Mouse (Mus musculus) megakaryocyte progenitor cell, adult 5-6 weeks (primary cell): Measurements from ENCODE around the gene Atf7. TPM values are rescaled to one million over a fixed set of nuclear protein-coding genes. Genes with fewer than 3 reads are reported as not detected.
A peak's percentile ranks its signal among the peaks of the same experiment; 100 is the strongest.
"Not testable (repeated sequence)": the region's sequence is repeated elsewhere in the genome, so short reads cannot be mapped to it uniquely, and the experiment has no call there.

ENCODE experiments used
- ATAC-seq: replicated peaks from 2 replicates; pipeline ENCODE4 v1.8.0; 2016; ENCODE audit warnings: mild to moderate bottlenecking, moderate TSS enrichment, inconsistent platforms; ENCODE audit not compliant: poor library complexity
- total RNA-seq, 2 experiments: library from RNA; stranded (forward) in 1 of 2; stranded (reverse) in 1 of 2; fragments of 157-497, 149-512 nt in 1 of 2; fragments of 200-1000 nt in 1 of 2; gene quantifications; 2 replicates each; pipeline versions ENCODE4 v1.2.3 to v1.2.4; 2015 to 2017

Gene Atf7
- total RNA-seq (2015) (149 and 164 TPM in 2 replicates), total RNA-seq (2017) (35.3 and 55.5 TPM in 2 replicates)

DNA sequence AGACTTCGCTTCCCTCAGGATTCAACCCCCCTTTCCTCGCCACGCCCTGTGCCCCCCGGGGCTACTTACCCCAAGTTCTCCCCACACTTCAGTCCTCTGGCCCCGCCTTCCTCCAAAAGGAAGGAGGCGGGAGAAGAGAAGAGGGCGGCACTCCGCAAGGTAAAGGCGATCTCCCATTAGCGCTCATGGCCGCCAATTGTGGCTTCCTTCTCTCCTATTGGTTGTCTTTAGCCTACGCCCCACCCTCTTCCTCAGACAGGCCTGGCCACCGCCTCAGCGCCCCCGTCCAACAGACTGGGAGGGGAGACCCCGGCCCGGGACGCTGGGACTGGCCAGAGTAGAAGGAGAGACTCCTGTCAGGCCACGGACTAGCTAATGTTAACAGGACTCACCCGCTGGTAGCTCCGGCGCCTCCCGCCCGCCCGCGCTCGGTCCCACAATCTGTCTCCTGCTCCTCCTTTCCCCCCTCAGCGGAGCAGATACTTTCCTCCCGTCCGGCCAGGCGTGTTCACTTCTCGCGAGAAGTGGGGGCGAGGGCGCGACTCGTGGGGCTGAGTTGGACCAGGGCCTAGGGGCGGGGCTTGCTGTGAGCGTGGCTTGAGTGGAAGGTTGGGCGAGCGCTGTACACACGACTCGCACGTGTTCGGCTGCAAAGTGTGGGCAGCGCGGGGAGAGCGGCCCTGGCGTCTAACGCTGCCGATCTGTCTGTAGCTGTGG lies at the start of gene Atf7, which contains the start of gene Gm28047:
Atf7 (minus strand) TSS at position 495 of the 717 bp plus-strand sequence.
Gm28047 (minus strand) TSS at position 98 of the 717 bp plus-strand sequence.
- ATAC-seq = peak; percentile 86

DNA sequence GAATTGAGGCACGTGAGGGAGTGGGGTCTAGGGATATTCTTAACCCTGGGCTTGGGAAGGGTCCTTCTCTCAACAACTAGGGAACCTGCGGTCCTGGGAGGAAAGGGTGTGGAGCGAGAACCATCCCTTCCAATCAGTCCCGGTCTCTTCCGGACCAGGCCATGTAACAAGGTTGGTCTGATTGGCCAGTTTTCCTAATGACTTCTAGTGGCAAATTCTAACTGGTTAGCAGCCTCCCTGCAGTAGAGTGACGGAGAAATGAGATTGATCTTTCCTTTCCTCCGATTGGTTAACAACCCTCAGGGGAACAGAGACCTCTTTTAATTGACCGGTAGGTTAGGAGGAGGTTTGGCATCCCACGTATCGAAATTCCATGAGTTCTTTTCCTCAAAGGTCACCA lies 48.3 kb upstream of the Atf7 start:
- no peak for ATAC-seq

DNA sequence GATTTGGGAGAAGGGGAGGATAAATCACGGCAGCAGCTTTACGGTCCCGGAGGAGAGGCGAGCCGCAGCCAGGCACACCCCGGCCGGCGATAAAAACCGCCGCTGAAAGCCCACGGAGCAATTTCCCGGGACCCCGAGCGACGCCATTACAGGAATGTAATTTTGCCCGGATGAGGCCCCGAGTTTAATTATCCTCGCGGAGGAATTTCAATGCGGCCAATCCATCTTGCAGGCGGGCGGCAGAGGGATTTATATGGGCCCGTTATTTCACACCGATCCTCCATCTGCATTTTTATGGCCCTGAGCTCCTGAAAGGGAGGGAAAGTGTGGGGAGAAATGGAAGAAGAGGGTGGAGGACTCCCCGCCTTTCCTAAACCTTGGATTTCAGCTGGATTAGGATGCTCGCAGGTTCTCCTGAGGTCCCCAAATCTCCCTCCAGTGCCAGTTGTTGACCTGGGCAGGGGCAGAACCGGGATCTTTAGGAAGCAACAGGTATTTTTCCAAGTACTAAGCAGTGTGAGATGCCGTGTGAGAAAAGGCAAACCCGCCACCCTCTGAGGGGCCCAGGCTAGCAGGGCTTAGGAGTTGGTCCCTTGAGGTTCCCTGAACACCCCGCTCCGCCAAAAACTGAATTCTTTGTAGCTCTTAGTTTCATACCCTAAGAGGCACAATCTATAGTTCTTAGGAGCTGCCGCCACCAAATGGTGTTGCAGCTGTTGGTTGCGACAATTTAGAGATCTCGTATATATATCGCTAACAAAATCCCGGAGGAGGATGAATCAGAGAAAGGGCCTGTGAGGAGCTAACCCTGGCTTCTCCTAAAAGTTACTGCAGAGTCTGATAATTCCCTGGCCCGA lies 47.2 kb upstream of the Atf7 start, which contains the start of gene Atp5g2:
Atp5g2 (minus strand) TSS at position 138 of the 857 bp plus-strand sequence.
- no peak for ATAC-seq

DNA sequence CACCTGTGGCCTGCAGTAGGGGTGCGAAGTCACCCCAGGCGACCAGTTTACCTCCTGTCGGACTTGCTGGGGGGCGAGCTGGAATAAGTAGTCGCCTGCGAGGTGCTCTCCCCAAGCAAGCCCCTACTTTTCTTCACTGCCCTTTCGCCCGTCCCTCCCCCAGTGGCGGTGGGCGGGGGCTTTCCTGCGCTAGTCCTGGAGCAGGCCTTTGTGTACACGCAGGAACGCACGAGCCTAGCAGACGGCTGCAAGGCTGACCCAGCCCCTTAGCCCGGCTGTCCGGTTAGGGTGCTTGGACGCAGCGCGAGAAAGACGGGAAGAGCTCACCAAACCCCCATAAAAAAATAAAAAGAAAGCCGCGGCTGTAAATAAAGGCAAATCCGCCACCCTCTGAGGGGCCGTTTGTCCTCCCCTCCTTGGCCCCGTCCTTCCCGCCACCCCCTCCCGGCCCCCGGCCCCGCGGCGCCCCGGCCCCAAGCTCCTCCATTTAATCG lies 46.5 kb upstream of the Atf7 start:
- ATAC-seq = peak; percentile 24

DNA sequence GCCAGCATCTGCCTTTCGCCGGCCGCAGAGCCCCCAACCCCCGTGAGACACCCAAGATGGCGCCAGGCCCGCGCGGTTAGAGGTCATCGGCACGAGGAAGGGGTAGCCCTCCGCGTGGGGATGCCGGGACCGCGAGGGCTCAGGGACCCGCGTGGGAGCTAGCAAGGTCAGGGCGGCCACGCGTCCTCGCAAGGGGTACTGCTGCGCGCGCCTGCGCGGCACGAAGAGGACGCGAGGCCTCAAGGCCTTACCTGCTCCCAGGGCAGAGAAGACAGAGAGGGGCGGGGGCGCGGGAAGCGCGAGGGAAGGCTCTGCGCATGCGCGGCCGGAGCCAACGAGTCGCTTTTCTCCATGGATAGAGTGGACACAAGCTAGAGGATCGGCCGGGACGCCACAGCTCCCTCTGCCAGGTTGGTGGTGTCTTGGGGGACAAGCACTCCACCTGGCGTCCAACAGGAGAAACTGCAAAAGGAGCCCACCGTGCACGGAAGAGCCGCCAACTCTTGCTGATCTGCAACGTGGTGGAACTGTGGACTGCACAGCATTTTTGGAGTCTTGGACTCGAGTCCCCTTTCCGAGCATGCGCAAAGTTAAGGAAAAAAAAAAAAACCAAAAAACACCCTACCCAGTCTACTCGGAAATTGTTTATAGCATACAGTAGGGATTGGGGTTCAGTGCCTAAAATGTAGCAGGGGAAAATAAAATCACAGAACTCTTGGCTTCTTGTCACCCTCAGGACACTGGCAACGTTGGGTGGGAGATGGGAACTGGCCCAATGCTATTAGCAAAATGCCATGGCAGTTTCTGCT lies 45.7 kb upstream of the Atf7 start:
- peak; percentile 97 for ATAC-seq

DNA sequence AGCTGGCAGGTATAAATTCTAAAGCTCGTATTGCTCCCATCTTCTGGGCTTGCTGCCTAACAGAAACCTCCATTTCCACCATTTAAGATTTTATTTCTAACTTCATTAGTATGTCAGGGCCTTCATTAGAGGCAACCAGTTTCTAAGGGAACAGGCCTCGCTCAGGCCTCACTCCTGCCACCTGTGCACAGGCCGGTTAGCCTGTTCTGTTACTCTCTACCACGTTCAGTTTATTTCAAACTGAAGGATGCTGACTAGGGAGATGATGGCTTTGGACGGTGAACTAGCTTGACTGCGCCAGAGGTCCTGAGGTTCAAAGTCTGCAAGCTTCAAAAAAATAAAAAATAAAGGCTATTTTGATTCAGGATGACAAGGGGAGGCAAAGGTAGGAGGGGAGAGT lies 45.0 kb upstream of the Atf7 start:
- no peak for ATAC-seq

DNA sequence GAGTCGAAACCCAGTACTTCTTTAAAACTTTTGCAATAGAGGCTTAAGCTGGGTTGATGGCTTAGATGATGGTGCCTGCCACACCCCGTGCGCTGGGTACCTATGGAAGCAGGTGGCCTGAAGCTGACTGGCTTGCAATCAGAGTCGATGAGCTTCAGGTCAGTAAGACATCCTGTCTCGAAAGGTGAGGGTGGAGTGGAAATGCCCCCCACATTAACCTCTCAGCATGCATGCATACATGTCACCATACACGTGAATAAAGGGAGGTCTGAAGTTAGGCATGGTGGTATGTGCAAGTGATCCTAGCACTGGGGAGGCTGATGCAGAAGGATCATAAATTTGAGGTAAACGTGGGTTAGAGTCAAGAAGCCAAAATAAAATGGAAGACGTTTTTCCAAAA lies 44.3 kb upstream of the Atf7 start:
- no peak for ATAC-seq

DNA sequence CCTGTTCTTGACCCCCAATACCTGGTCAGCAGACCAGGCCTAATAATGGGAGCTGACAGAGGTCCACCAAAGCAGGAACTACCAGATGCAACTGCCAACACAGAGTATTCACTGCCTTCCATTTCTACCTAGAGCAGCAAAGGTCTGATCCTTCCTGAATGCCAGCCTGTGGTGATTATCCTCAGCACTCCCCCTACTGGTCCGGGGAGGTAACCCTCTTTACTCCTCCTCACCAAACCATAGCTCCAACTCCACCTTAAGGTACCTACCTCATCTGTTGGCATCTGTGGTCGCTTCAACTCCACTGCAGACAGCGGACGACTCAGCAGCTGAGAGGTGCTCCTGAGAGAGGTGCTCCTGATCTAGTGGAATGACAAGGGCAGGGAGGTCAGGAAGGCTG lies 40.2 kb upstream of the Atf7 start:
- peak; percentile 96 for ATAC-seq

DNA sequence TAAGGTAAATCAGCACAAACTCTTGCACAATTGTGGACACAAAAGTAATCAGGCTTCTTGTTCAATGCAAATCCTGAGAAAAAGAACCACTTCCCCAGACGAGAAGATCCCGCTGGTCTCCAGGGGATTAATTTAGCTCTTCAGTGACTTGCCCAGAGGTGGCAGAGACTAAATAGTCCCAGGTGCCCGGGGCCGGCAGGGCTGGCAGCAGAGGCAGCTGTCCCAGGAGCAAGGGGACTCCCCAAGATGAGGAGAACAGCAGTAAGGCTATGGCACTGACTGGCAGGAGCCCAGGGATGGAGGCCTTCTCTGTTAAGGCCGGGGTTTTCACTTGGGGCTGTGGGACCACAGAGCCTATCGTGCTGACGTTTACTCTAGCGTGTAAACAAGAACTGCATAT lies 38.6 kb upstream of the Atf7 start:
- no peak for ATAC-seq

DNA sequence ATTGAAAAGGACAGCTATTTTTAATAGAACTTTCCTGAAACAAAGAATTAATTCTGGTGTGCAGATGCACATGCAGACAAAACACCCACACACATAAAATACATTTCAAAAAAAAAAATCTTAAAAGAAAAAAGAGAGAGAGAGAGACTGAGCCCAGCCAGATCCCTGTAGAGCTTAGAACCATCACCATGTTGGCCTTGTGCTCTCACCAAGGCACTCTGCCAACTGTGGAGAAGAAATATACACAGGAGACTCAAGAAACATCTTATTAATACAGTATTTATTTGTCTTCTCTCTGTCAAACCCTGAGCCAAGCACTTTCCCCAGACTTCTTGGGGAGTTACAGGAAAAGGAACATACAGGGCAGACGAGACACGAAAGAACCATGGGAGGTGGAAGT lies 37.3 kb upstream of the Atf7 start:
- not testable (repeated sequence) for ATAC-seq

DNA sequence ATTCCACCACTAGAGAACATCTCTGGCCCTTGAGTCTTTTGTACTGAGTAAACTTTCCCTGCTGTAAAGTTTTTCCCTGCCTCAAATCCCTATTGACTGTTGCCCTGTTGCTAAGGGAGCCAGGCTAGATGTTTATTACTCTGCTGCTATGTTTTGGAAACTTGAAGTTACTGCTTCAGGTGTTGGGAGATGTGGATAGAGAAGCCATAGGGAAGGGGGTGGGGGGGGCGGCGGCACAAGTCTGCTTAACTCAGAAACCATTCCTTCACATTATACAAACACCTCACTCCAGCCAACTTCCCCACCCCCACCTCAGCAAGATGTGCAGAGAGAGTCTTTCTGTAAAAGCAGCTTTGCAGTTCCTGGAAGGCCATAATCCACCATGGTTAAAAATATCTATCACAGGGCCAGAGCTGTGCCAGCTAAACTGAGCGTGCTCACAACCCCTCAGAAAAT lies 32.7 kb upstream of the Atf7 start:
- no peak for ATAC-seq

DNA sequence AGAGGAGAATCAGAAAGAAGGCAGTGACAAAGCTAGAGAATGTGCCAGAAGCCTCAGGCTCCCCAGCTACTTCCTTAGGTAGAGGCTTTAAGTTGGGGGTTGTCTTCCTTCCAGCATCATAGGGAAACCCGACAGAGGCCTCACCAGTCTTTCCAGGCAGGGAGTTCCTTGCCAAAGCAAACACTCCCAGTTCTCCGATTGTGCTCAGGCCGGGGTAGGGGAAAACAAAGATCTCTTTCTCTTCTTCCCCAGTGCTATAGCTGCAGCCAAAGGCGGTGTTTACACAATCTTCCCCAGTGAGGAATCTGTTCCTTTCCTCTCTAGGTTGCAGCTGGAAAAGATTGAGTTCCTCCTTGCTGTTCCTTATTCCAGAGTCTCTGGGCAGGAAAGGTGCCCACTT lies 31.4 kb upstream of the Atf7 start:
- no peak for ATAC-seq

DNA sequence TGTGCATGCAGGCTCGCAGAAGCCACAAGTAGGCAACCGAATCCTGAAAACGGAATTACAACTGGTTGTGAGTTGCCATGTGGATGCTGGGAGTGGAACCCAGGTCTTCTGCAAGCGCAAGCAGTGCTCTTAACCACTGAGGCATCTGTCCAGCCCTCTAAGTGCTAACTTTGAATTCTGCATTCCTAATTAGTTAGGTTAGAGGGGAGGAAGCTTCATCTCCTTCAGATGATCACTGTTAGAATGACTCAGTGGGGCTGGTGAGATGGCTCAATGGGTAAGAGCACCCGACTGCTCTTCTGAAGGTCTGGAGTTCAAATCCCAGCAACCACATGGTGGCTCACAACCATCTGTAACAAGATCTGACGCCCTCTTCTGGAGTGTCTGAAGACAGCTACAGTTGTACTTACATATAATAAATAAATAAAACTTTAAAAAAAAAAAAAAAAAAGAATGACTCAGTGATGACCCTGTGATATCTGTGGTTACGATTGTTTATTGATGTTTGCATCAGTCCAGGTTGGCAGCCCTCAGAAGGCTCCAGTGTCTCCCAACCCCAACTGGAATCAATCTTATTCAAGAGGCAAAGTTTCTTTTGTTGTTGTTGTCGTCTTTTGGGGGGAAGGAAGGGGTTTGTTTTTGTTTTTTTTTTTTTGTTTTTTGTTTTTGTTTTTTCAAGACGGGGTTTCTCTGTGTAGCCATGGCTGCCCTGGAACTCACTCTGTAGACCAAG lies 26.8 kb upstream of the Atf7 start:
- not testable (repeated sequence) for ATAC-seq

DNA sequence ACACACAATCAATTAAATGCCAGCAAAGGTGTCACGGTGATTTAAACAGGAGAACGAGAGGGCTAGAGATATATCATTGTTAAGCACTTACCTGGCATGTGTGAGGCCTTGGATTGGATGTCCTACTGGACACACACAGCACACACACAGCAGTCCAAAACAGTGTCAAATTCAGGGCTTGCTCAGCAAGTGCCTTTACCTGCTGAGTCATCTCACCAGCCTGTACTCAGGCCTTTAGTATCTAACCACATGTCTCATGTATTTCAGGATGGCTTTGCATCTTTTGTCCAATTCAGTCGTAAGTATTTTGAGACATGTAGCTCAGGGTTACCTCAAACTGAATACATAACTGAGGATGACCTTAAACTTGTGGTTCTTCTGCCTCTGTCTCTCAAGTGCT lies 25.8 kb upstream of the Atf7 start:
- ATAC-seq = no peak

DNA sequence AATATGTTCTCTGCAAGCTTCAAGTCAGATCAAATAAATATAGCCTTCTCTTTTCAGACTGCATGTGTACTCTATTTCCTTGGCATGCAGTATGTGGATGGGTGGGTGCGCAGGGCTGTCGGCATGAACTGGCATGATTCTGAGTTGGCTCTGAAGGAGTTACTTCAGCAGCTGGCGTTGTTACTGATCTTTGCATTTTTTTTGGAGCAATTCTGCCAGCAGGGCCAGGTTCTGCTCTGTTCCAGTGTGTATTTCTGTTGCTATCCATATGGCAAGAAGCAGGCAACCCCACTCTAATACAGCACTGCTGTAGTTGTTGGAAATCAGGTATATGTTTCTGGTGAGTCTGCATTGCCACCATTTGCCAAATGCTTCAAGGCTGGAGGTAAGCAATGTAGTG lies 10.6 kb upstream of the Atf7 start:
- no peak for ATAC-seq

DNA sequence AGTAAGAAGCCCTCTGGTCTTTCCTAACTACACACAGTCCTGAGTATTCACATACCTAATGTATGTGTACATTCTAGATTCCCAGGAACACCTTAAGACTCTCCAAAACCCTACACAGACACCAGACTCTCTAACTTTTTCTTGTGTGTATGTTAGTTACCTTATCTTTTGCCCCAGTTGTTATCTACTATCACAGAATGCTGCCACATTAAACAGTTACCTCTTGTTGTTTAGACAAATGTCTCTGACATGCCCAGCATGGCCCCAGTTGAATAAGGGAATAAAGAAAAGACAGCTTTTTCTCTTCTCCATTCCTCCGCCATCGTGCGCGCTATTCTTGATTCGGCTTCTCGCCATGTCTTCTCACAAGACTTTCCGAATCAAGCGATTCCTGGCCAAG lies 9.4 kb upstream of the Atf7 start:
- ATAC-seq = peak; percentile 37; the same call in 1 of the 2 replicates

DNA sequence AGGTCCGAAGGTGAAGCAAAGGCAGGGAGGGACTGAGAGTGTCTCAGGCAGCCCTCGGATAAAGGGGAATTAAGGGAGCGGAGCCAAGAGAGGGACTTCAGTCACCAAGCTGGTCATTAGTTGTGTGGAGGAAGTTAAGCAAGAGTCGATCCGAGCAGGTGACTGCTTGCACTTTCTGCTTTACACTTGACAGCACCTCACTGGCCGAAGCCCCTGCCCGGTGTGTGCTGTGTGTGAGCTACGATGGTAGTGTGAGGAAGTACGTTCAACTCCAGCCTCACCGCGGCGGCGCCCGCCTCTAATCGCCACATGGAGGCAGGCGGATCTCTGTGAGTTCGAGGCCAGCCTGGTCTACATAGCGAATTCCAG lies 407 bp upstream of the Atf7 start:
- peak; percentile 62 for ATAC-seq

DNA sequence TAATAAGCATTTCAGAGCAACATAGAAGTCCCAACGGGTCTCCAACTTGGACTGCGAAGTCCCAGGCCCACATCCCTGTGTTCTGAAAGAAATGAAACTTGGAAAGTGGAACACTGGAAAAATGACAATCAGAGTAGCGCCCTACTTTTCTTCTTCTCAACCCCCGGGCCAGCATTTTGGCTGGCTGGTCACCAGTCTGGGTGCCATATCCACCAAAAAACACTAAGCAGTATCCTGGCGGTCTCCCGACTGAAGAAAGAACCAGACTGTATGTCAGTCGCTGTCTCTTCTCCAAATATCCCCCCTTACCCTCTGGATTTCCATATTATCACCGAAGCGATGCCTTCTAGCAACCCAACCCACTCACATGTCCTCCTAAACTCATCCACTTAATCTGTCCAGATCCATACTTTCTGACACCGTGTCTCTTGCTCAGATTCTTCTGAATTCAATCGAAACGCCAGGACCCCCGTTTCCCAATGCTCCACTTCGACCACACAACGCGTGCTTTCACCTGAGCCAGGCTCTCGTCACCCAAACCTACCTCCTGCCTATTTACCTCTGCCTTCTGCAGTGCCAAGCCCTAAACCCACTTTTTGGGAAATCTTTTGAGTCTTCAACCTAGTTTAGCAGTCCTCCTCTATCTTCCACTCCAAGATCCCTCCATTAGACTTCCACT lies 834 bp downstream of the Atf7 start:
- ATAC-seq = no peak

DNA sequence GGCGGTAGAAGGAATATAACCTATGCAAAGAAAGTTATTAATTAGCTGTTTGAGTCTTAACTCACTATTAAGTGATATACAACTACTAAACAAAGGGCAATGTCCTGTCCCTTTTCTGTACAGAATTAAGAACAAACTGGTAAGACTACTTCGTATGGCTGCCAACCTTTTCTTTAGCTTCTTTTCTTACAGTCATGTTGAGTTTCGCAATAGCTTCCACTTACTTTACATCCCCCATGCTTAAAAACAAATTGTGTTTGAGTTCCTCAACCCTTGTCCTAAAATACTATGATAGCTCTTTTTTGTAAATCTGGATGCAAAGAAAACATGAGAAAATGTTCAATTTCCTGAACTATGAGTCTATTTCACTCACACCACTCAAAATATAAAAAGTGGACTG lies 2.1 kb downstream of the Atf7 start:
- no peak for ATAC-seq

DNA sequence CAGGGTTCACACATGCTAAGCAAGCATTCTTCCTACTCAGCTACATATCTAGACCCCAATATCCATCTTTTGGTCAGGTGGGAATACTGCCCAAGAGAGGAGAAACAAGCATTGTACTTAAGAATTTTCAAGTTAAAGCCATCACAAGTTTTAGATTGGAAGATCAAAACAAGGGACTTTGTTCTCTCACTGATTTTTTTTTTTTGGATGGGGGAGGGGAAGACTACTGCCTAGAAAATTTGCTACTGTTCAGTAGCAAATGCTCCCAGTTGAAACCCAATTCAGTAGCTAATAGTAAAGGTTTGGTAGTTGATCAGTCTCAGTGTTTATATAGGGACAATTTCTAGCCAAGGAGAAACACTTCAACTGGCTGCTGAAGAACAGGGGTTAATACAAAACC lies 2.7 kb downstream of the Atf7 start:
- ATAC-seq = no peak
